Mouse (Mus musculus): ENCODE results near the gene Vps13d. TPM values are rescaled to one million over a fixed set of nuclear protein-coding genes. Genes with fewer than 3 reads are reported as not detected.

Vps13d gene
- polyA plus RNA-seq, 1 experiment from 2014 or later, result 11.4 TPM

- no peak for ATAC-seq
- Histone ChIP-seq H3K27me3 (replicated peaks; ENCODE audit: control insufficient read depth, insufficient read depth, low read length) (no peaks in the 10 kb centered on the region), H3K4me3 (ENCODE audit: low read length) (no peak overlapping the region), H3K36me3 (ENCODE audit: control insufficient read depth, insufficient read depth, low read length) (no peaks in the 10 kb centered on the region), H3K9me3 (ENCODE audit: control insufficient read depth, low read length) (no peaks in the 10 kb centered on the region), H3K4me1 (ENCODE audit: control insufficient read depth, insufficient read depth, low read depth, low read length) (no peaks in the 10 kb centered on the region), H3K27ac (ENCODE audit: low read depth, low read length) (no peak overlapping the region), H3K4me2 (ENCODE audit: low read length) (no peak overlapping the region), H3K9ac (ENCODE audit: low read depth, low read length) (no peak overlapping the region)
- WGBS, result 78% methylated on average over 4 of the region's 4 CpGs
Observed at GRCm38 (mm10) chr4:145031510-145031909, 163.3 kb downstream of the Vps13d start.

GRCm38 (mm10) chr4:145026449-145026851 lies 168.4 kb downstream of the Vps13d start:
- no peaks in the 10 kb centered on the region for H3K9me3 ChIP-seq (ENCODE audit: control insufficient read depth, low read length)
- H3K9ac ChIP-seq (ENCODE audit: low read depth, low read length), result no peak overlapping the region
- H3K36me3 ChIP-seq (ENCODE audit: control insufficient read depth, insufficient read depth, low read length), result no peaks in the 10 kb centered on the region
- no peak overlapping the region for H3K4me2 ChIP-seq (ENCODE audit: low read length)
- no peak overlapping the region for H3K4me3 ChIP-seq (ENCODE audit: low read length)
- WGBS, result 73% methylated on average over 7 of the region's 7 CpGs
- H3K27me3 ChIP-seq (replicated peaks; ENCODE audit: control insufficient read depth, insufficient read depth, low read length), result no peaks in the 10 kb centered on the region
- H3K27ac ChIP-seq (ENCODE audit: low read depth, low read length), result 0 out of 2 replicates have a peak overlapping the region, but pooled peaks have one; percentile 23
- 0 out of 2 replicates have a peak, but pooled peaks cover 7% of the 10 kb centered on the region for H3K4me1 ChIP-seq (ENCODE audit: control insufficient read depth, insufficient read depth, low read depth, low read length)
- no peak for ATAC-seq

GRCm38 (mm10) chr4:145025409-145025762 lies 169.4 kb downstream of the Vps13d start:
- no peak overlapping the region for H3K9ac ChIP-seq (ENCODE audit: low read depth, low read length)
- 0 out of 2 replicates have a peak, but pooled peaks cover 7% of the 10 kb centered on the region for H3K4me1 ChIP-seq (ENCODE audit: control insufficient read depth, insufficient read depth, low read depth, low read length)
- peak; percentile 77; the same call in 1 of the 2 replicates for ATAC-seq
- no peaks in the 10 kb centered on the region for H3K36me3 ChIP-seq (ENCODE audit: control insufficient read depth, insufficient read depth, low read length)
- 0 out of 2 replicates have a peak overlapping the region, but pooled peaks have one; percentile 17 for H3K27ac ChIP-seq (ENCODE audit: low read depth, low read length)
- H3K9me3 ChIP-seq (ENCODE audit: control insufficient read depth, low read length), result no peaks in the 10 kb centered on the region
- no peak overlapping the region for H3K4me3 ChIP-seq (ENCODE audit: low read length)
- WGBS, result 50% methylated on average over 7 of the region's 7 CpGs
- no peak overlapping the region for H3K4me2 ChIP-seq (ENCODE audit: low read length)
- H3K27me3 ChIP-seq (replicated peaks; ENCODE audit: control insufficient read depth, insufficient read depth, low read length), result no peaks in the 10 kb centered on the region

- peak overlapping the region; percentile 17; the same call in 1 of the 2 replicates for H3K27ac ChIP-seq (ENCODE audit: low read depth, low read length)
- H3K9ac ChIP-seq (ENCODE audit: low read depth, low read length), result no peak overlapping the region
- peak; percentile 48; the same call in 1 of the 2 replicates for ATAC-seq
Observed at GRCm38 (mm10) chr4:145024694-145025408, 170.0 kb downstream of the Vps13d start.

GRCm38 (mm10) chr4:145023911-145024310 lies 170.9 kb downstream of the Vps13d start:
- no peak for ATAC-seq
- WGBS, result 88% methylated on average over 6 of the region's 6 CpGs

More at GRCm38 (mm10) chr4:145024694-145025408, 170.0 kb downstream of the Vps13d start:
- H3K4me2 ChIP-seq (ENCODE audit: low read length), result no peak overlapping the region
- 34% methylated on average over 8 of the region's 8 CpGs for WGBS
- no peak overlapping the region for H3K4me3 ChIP-seq (ENCODE audit: low read length)
- 0 out of 2 replicates have a peak, but pooled peaks cover 7% of the 10 kb centered on the region for H3K4me1 ChIP-seq (ENCODE audit: control insufficient read depth, insufficient read depth, low read depth, low read length)
- H3K27me3 ChIP-seq (replicated peaks; ENCODE audit: control insufficient read depth, insufficient read depth, low read length), result no peaks in the 10 kb centered on the region
- peaks cover 2% of the 10 kb centered on the region; the same call in 1 of the 2 replicates for H3K36me3 ChIP-seq (ENCODE audit: control insufficient read depth, insufficient read depth, low read length)
- H3K9me3 ChIP-seq (ENCODE audit: control insufficient read depth, low read length), result no peaks in the 10 kb centered on the region

GRCm38 (mm10) chr4:145022815-145023214 lies 172.0 kb downstream of the Vps13d start:
- no peak for ATAC-seq
- Histone ChIP-seq H3K27ac (ENCODE audit: low read depth, low read length) (no peak overlapping the region), H3K4me3 (ENCODE audit: low read length) (no peak overlapping the region), H3K9me3 (ENCODE audit: control insufficient read depth, low read length) (no peaks in the 10 kb centered on the region), H3K4me2 (ENCODE audit: low read length) (no peak overlapping the region), H3K27me3 (replicated peaks; ENCODE audit: control insufficient read depth, insufficient read depth, low read length) (no peaks in the 10 kb centered on the region), H3K36me3 (ENCODE audit: control insufficient read depth, insufficient read depth, low read length) (peaks cover 9% of the 10 kb centered on the region), H3K4me1 (ENCODE audit: control insufficient read depth, insufficient read depth, low read depth, low read length) (0 out of 2 replicates have a peak, but pooled peaks cover 7% of the 10 kb centered on the region), H3K9ac (ENCODE audit: low read depth, low read length) (no peak overlapping the region)
- WGBS, result 90% methylated on average over 5 of the region's 5 CpGs

More at GRCm38 (mm10) chr4:145023911-145024310, 170.9 kb downstream of the Vps13d start:
- H3K27ac ChIP-seq (ENCODE audit: low read depth, low read length), result no peak overlapping the region
- H3K4me3 ChIP-seq (ENCODE audit: low read length), result no peak overlapping the region
- no peak overlapping the region for H3K9ac ChIP-seq (ENCODE audit: low read depth, low read length)
- H3K4me1 ChIP-seq (ENCODE audit: control insufficient read depth, insufficient read depth, low read depth, low read length), result 0 out of 2 replicates have a peak, but pooled peaks cover 7% of the 10 kb centered on the region
- no peaks in the 10 kb centered on the region for H3K27me3 ChIP-seq (replicated peaks; ENCODE audit: control insufficient read depth, insufficient read depth, low read length)
- peaks cover 9% of the 10 kb centered on the region for H3K36me3 ChIP-seq (ENCODE audit: control insufficient read depth, insufficient read depth, low read length)
- H3K4me2 ChIP-seq (ENCODE audit: low read length), result no peak overlapping the region
- no peaks in the 10 kb centered on the region for H3K9me3 ChIP-seq (ENCODE audit: control insufficient read depth, low read length)

GRCm38 (mm10) chr4:145022211-145022610 lies 172.6 kb downstream of the Vps13d start:
- Histone ChIP-seq H3K4me3 (ENCODE audit: low read length) (no peak overlapping the region), H3K4me2 (ENCODE audit: low read length) (no peak overlapping the region), H3K9ac (ENCODE audit: low read depth, low read length) (no peak overlapping the region), H3K9me3 (ENCODE audit: control insufficient read depth, low read length) (no peaks in the 10 kb centered on the region), H3K36me3 (ENCODE audit: control insufficient read depth, insufficient read depth, low read length) (peaks cover 9% of the 10 kb centered on the region), H3K4me1 (ENCODE audit: control insufficient read depth, insufficient read depth, low read depth, low read length) (0 out of 2 replicates have a peak, but pooled peaks cover 7% of the 10 kb centered on the region), H3K27me3 (replicated peaks; ENCODE audit: control insufficient read depth, insufficient read depth, low read length) (no peaks in the 10 kb centered on the region), H3K27ac (ENCODE audit: low read depth, low read length) (no peak overlapping the region)
- 94% methylated on average over 2 of the region's 2 CpGs for WGBS
- ATAC-seq, result no peak

GRCm38 (mm10) chr4:145020383-145020782 lies 174.4 kb downstream of the Vps13d start:
- H3K9me3 ChIP-seq (ENCODE audit: control insufficient read depth, low read length), result no peaks in the 10 kb centered on the region
- 95% methylated on average over 2 of the region's 2 CpGs for WGBS
- H3K27me3 ChIP-seq (replicated peaks; ENCODE audit: control insufficient read depth, insufficient read depth, low read length), result no peaks in the 10 kb centered on the region
- H3K4me1 ChIP-seq (ENCODE audit: control insufficient read depth, insufficient read depth, low read depth, low read length), result 0 out of 2 replicates have a peak, but pooled peaks cover 5% of the 10 kb centered on the region
- H3K4me2 ChIP-seq (ENCODE audit: low read length), result no peak overlapping the region
- no peak for ATAC-seq
- H3K36me3 ChIP-seq (ENCODE audit: control insufficient read depth, insufficient read depth, low read length), result peaks cover 18% of the 10 kb centered on the region
- no peak overlapping the region for H3K4me3 ChIP-seq (ENCODE audit: low read length)
- no peak overlapping the region for H3K27ac ChIP-seq (ENCODE audit: low read depth, low read length)
- H3K9ac ChIP-seq (ENCODE audit: low read depth, low read length), result no peak overlapping the region

- Histone ChIP-seq H3K4me3 (ENCODE audit: low read length) (no peak overlapping the region), H3K9me3 (ENCODE audit: control insufficient read depth, low read length) (no peaks in the 10 kb centered on the region), H3K27ac (ENCODE audit: low read depth, low read length) (no peak overlapping the region), H3K9ac (ENCODE audit: low read depth, low read length) (no peak overlapping the region), H3K36me3 (ENCODE audit: control insufficient read depth, insufficient read depth, low read length) (peaks cover 23% of the 10 kb centered on the region), H3K4me1 (ENCODE audit: control insufficient read depth, insufficient read depth, low read depth, low read length) (no peaks in the 10 kb centered on the region), H3K27me3 (replicated peaks; ENCODE audit: control insufficient read depth, insufficient read depth, low read length) (no peaks in the 10 kb centered on the region), H3K4me2 (ENCODE audit: low read length) (no peak overlapping the region)
- WGBS, result 96% methylated on average over 3 of the region's 3 CpGs
- no peak for ATAC-seq
Observed at GRCm38 (mm10) chr4:145019121-145019714, 175.6 kb downstream of the Vps13d start.
